Comparison of ENCODE assay signal across 8 mouse cellular contexts in genomic region chr13:28948541-28948940, GRCm38 (mm10). TPM values are rescaled to one million over a fixed set of nuclear protein-coding genes. Genes with fewer than 3 reads are reported as not detected.
DNase-seq lines count a peak whose midpoint lies in the region; ATAC-seq and TF ChIP-seq lines count a peak whose summit lies in the region.

No protein-coding gene starts in this region.

- no peak overlapping the region for H3K9ac ChIP-seq in embryonic facial prominence, embryonic 15.5 days
- peak overlapping the region; percentile 43 for H3K9ac ChIP-seq in hindbrain, embryonic 15.5 days
- H3K9ac ChIP-seq in lung, embryonic 14.5 days, result peak overlapping the region; percentile 67
- peak overlapping the region; percentile 59 for H3K9ac ChIP-seq in neural tube, embryonic 15.5 days (replicated peaks)

- H3K9me3 ChIP-seq in embryonic facial prominence, embryonic 15.5 days (replicated peaks), result no peaks in the 10 kb centered on the region
- H3K9me3 ChIP-seq in hindbrain, embryonic 15.5 days, result no peaks in the 10 kb centered on the region
- H3K9me3 ChIP-seq in lung, embryonic 14.5 days (ENCODE audit: low read depth, low read length), result no peaks in the 10 kb centered on the region
- H3K9me3 ChIP-seq in neural tube, embryonic 15.5 days (replicated peaks), result no peaks in the 10 kb centered on the region

- peak overlapping the region; percentile 45 for H3K4me3 ChIP-seq in embryonic facial prominence, embryonic 15.5 days (replicated peaks)
- H3K4me3 ChIP-seq in hindbrain, embryonic 15.5 days, result peak overlapping the region; percentile 97
- H3K4me3 ChIP-seq in lung, embryonic 14.5 days (ENCODE audit: low read depth, low read length), result peak overlapping the region; percentile 87
- peak overlapping the region; percentile 50 for H3K4me3 ChIP-seq in neural tube, embryonic 15.5 days (replicated peaks)

- no peaks in the 10 kb centered on the region for H3K27me3 ChIP-seq in embryonic facial prominence, embryonic 15.5 days
- no peaks in the 10 kb centered on the region for H3K27me3 ChIP-seq in hindbrain, embryonic 15.5 days
- no peaks in the 10 kb centered on the region for H3K27me3 ChIP-seq in lung, embryonic 14.5 days (ENCODE audit: insufficient read depth, low read length)
- H3K27me3 ChIP-seq in neural tube, embryonic 15.5 days (replicated peaks), result no peaks in the 10 kb centered on the region

- H3K36me3 ChIP-seq in embryonic facial prominence, embryonic 15.5 days, result no peaks in the 10 kb centered on the region
- H3K36me3 ChIP-seq in hindbrain, embryonic 15.5 days, result no peaks in the 10 kb centered on the region
- peaks cover 28% of the 10 kb centered on the region for H3K36me3 ChIP-seq in lung, embryonic 14.5 days (ENCODE audit: insufficient read depth)
- no peaks in the 10 kb centered on the region for H3K36me3 ChIP-seq in neural tube, embryonic 15.5 days

- intact Hi-C loops in gastrocnemius, postnatal 36 days (cut with DNase I), result loop anchor here (5.0 kb wide), 1 partner anchor 531 kb away; no protein-coding TSS in a partner anchor

- H3K27ac ChIP-seq in embryonic facial prominence, embryonic 15.5 days (replicated peaks), result peak overlapping the region; percentile 56
- peak overlapping the region; percentile 88 for H3K27ac ChIP-seq in hindbrain, embryonic 15.5 days (replicated peaks)
- peak overlapping the region; percentile 71 for H3K27ac ChIP-seq in lung, embryonic 14.5 days (ENCODE audit: low read depth)
- peak overlapping the region; percentile 86 for H3K27ac ChIP-seq in neural tube, embryonic 15.5 days (replicated peaks)

- peaks cover 24% of the 10 kb centered on the region for H3K4me1 ChIP-seq in embryonic facial prominence, embryonic 15.5 days
- H3K4me1 ChIP-seq in hindbrain, embryonic 15.5 days (replicated peaks), result peaks cover 20% of the 10 kb centered on the region
- H3K4me1 ChIP-seq in lung, embryonic 14.5 days (ENCODE audit: insufficient read depth), result peaks cover 6% of the 10 kb centered on the region; the same call in 1 of the 2 replicates
- H3K4me1 ChIP-seq in neural tube, embryonic 15.5 days, result peaks cover 21% of the 10 kb centered on the region

- 4% methylated on average over 10 of the region's 10 CpGs for WGBS in embryonic facial prominence, embryonic 15.5 days
- WGBS in hindbrain, embryonic 15.5 days, result under 1% methylated on average over 10 of the region's 10 CpGs
- 3% methylated on average over 10 of the region's 10 CpGs for WGBS in lung, embryonic 14.5 days
- WGBS in neural tube, embryonic 15.5 days, result 1% methylated on average over 10 of the region's 10 CpGs

- no peak for TF ChIP-seq CTCF in lung, embryonic 14.5 days (IDR thresholded peaks at IDR 0.05; ENCODE audit: low read depth)

- no peak for ATAC-seq in embryonic facial prominence, embryonic 15.5 days (ENCODE audit: insufficient number of reproducible peaks, low FRiP score, low TSS enrichment, low read depth)
- no peak for ATAC-seq in hindbrain, embryonic 15.5 days (ENCODE audit: low FRiP score, low read depth)
- no peak for ATAC-seq in lung, embryonic 14.5 days (ENCODE audit: insufficient read depth)
- no peak for ATAC-seq in neural tube, embryonic 15.5 days (ENCODE audit: low FRiP score)

- H3K4me2 ChIP-seq in embryonic facial prominence, embryonic 15.5 days (replicated peaks), result peak overlapping the region; percentile 50
- H3K4me2 ChIP-seq in hindbrain, embryonic 15.5 days, result peak overlapping the region; percentile 60
- peak overlapping the region; percentile 75 for H3K4me2 ChIP-seq in lung, embryonic 14.5 days
- H3K4me2 ChIP-seq in neural tube, embryonic 15.5 days, result peak overlapping the region; percentile 74

- DNase-seq in cerebellum, adult 9-11 months, result peak; percentile 20
- no peak for DNase-seq in cerebellum, adult 18-20 months
- DNase-seq in 416B (ENCODE audit: low read depth), result peak; percentile 40
- DNase-seq in lung, embryonic 14.5 days, result peak; percentile 83
- no peak for DNase-seq in gastrocnemius, postnatal 36 days

RNA-seq across cellular contexts. Expression of gene Sox4, which starts 5.0 kb away (rescaled TPM):
- 56.7 and 58.5 TPM in 2 replicates for polyA plus RNA-seq in embryonic facial prominence, embryonic 15.5 days (2015; fragmentation: Nextera tagmentation; extraction: Ambion mirVana)
- 147 and 161 TPM in 2 replicates for polyA plus RNA-seq in hindbrain, embryonic 15.5 days (2015; fragmentation: Nextera tagmentation; extraction: Ambion mirVana)
- polyA plus RNA-seq in lung, embryonic 14.5 days (2014; fragmentation: Nextera tagmentation; extraction: Ambion mirVana), result 93.2 and 97.5 TPM in 2 replicates
- 90.4 and 108 TPM in 2 replicates for polyA plus RNA-seq in neural tube, embryonic 15.5 days (2015; fragmentation: Nextera tagmentation; extraction: Ambion mirVana)
- total RNA-seq in gastrocnemius, postnatal 36 days (2021), result 1 to 10 TPM; 4.1 to 4.3 TPM

Comparison
In these comparisons a context has a peak if more than half of its experiments do, and no peak if none do; other contexts are left out.
1. DNase-seq: peak in cerebellum, adult 9-11 months (single experiment), 416B (single experiment) and lung, embryonic 14.5 days (single experiment); none in cerebellum, adult 18-20 months (0 of 2) and gastrocnemius, postnatal 36 days (0 of 2).
2. H3K4me3 ChIP-seq: peak in every context shown above with its lines; median percentile 97 in hindbrain, embryonic 15.5 days; 87 in lung, embryonic 14.5 days; 50 in neural tube, embryonic 15.5 days; 45 in embryonic facial prominence, embryonic 15.5 days.
3. Peak in every context shown above with its lines, with median percentiles within 50 percentile points of each other: H3K27ac ChIP-seq and H3K4me2 ChIP-seq.